Mouse (Mus musculus) forebrain, embryonic 16.5 days (tissue): Measurements from ENCODE around the gene Pibf1. TPM values are rescaled to one million over a fixed set of nuclear protein-coding genes. Genes with fewer than 3 reads are reported as not detected.

Experiments used
- ATAC-seq: fragments of 200-750 bp; cut with Nextera tagmentation; 2 replicates; pipeline ENCODE4 v1.8.0; 2017; ENCODE audit warnings: mild to moderate bottlenecking, moderate library complexity
- H3K27ac ChIP-seq: fragments of 300-500 bp; sonication (generic); 2 replicates; pipeline ENCODE4 v1.5.1; 2014; ENCODE audit warnings: low read length, control low read depth
- H3K27me3 ChIP-seq: fragments of 300-500 bp; sonication (generic); replicated peaks from 2 replicates; pipeline ENCODE4 v1.6.1; 2014; ENCODE audit warnings: low read length; ENCODE audit not compliant: control insufficient read depth, insufficient read depth
- H3K36me3 ChIP-seq: fragments of 300-500 bp; sonication (generic); 2 replicates; pipeline ENCODE4 v1.6.1; 2014; ENCODE audit not compliant: control insufficient read depth, insufficient read depth
- H3K4me1 ChIP-seq: fragments of 300-500 bp; sonication (generic); replicated peaks from 2 replicates; pipeline ENCODE4 v1.6.1; 2014; ENCODE audit warnings: low read length; ENCODE audit not compliant: control insufficient read depth, insufficient read depth
- H3K4me2 ChIP-seq: fragments of 300-500 bp; sonication (generic); 2 replicates; pipeline ENCODE4 v1.6.1; 2014; ENCODE audit warnings: mild to moderate bottlenecking, low read length, control low read depth
- H3K4me3 ChIP-seq: fragments of 300-500 bp; sonication (generic); replicated peaks from 2 replicates; pipeline ENCODE4 v1.5.1; 2014; ENCODE audit warnings: mild to moderate bottlenecking, low read length, control low read depth
- H3K9ac ChIP-seq: fragments of 300-500 bp; sonication (generic); replicated peaks from 2 replicates; pipeline ENCODE4 v1.6.1; 2014; ENCODE audit warnings: low read depth, low read length, control low read depth
- H3K9me3 ChIP-seq: fragments of 300-500 bp; sonication (generic); 2 replicates; pipeline ENCODE4 v1.6.1; 2016; ENCODE audit warnings: low read length; ENCODE audit not compliant: control insufficient read depth
- WGBS: fragments of 180-500 bp; shearing (Covaris S2); extraction: QIAGEN DNeasy Blood & Tissue Kit; methylation state at CpG from one replicate; pipeline ENCODE4 v1.1.7; 2014; 5-methylcytosine and 5-hydroxymethylcytosine counted together
- polyA plus RNA-seq: library from polyadenylated mRNA; unstranded; fragments of >200 nt; fragmentation: Nextera tagmentation; extraction: Ambion mirVana; gene quantifications from 2 replicates; pipeline ENCODE4 v1.2.1, GENCODE M21; 2015

The Pibf1 gene
- polyA plus RNA-seq, 1 experiment from 2014 or later, result 22.8 TPM

DNA sequence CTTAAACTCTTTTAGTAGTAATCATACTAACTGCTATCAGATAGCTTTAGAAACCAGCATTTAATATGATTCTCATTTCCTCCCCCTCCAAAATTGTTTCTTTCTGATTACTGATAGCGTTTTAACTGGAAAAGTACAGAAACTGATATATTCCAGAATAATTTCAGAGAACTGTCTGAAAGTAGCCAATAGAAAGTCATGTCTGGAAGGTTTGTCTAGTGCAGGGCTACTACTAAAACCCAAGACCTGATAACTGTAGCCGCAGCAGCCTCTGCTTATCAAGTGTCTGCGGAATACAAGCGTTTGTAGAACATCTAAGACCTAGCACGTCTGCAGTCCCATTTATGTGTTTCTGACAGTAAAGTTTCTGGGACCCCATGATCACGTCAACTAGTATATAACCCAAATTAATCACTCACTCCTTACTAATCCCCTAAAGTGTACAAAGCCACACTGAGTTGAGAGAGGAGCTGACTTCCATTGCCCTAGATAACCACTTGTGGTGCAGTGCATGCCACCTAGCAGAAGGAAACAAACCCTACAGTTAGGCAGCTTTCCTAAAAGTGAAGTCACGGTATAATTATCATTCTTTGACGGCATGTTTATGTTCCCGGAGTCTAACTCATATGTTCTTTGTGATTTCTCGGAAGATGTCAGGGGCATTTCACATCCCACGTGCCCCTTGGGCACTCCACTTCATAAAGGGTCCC lies 130.0 kb downstream of the Pibf1 start:
- H3K36me3 ChIP-seq, result no peaks in the 10 kb centered on the region
- H3K9ac ChIP-seq, result no peak overlapping the region
- no peaks in the 10 kb centered on the region for H3K9me3 ChIP-seq
- H3K4me2 ChIP-seq, result no peak overlapping the region
- H3K27me3 ChIP-seq, result no peaks in the 10 kb centered on the region
- ATAC-seq, result no peak
- H3K4me1 ChIP-seq, result no peaks in the 10 kb centered on the region
- H3K4me3 ChIP-seq, result no peak overlapping the region
- WGBS, result 92% methylated on average over 11 of the region's 11 CpGs
- H3K27ac ChIP-seq, result no peak overlapping the region

DNA sequence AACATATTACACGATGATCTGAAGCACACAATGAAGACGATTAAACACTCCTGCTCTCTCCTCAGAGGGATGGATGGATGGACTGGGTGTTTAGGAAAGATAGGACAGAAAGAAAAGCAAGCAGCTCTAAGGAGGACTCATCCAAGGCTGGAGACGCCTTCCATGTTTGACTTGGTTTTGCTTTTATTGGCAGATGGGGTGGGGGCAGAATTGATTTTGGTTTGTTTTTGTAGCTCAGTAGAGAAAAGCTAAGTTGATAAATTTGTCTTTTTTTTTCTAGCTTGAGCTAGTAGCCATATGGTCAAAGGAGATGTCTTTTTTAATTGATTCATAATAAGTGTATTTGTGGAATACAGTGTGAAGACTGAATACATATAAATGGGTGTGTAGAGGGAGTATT lies 133.8 kb downstream of the Pibf1 start:
- WGBS, result 94% methylated on average over 3 of the region's 3 CpGs

DNA sequence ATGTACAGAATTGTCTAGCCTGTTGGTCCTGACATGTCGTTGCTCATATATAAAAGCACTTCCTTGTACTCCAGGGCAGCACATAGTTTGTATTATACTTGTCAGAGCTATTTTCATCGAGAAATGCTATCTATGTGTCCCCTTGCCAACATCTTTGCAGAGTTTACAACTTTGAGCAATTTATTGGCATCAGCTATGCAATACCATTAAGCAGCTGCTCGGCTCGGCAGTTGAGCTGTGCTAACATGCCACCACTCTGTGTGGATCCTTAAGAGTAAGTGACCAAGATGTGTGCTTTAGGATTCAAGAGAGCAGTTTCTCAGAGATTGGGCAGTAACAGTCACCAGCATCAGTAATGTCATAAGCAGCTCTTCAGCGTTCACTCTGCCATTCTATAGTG lies 137.9 kb downstream of the Pibf1 start:
- Histone ChIP-seq H3K9me3 (no peaks in the 10 kb centered on the region), H3K27me3 (no peaks in the 10 kb centered on the region), H3K4me1 (no peaks in the 10 kb centered on the region), H3K4me3 (no peak overlapping the region), H3K9ac (no peak overlapping the region), H3K4me2 (no peak overlapping the region), H3K36me3 (no peaks in the 10 kb centered on the region), H3K27ac (no peak overlapping the region)
- ATAC-seq, result no peak
- WGBS, result 75% methylated on average over 5 of the region's 5 CpGs

More for the DNA sequence above, 133.8 kb downstream of the Pibf1 start:
- H3K36me3 ChIP-seq, result no peaks in the 10 kb centered on the region
- no peak overlapping the region for H3K9ac ChIP-seq
- H3K27ac ChIP-seq, result no peak overlapping the region
- no peaks in the 10 kb centered on the region for H3K9me3 ChIP-seq
- no peaks in the 10 kb centered on the region for H3K27me3 ChIP-seq
- no peak overlapping the region for H3K4me3 ChIP-seq
- no peaks in the 10 kb centered on the region for H3K4me1 ChIP-seq
- no peak for ATAC-seq
- no peak overlapping the region for H3K4me2 ChIP-seq

DNA sequence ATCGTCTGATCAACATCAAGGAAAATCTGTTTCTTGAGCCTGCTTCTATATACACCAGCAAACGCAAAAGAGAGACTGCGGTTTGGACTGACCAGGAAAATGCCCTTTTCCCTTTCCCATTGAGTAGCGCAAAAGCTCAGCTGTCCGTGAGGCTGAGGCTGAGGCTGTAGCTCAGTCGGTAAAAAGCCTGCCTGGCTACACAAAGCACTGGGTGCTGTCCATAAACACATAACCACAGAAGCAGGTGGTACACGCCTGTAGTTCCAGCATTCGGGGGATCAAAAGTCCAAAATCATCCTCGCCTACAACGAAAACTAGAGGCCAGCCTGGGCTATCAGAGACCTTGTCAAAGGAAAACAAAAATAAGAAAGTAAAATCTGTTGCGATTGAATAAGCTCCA lies 141.3 kb downstream of the Pibf1 start:
- Histone ChIP-seq H3K36me3 (0 out of 2 replicates have a peak, but pooled peaks cover 2% of the 10 kb centered on the region), H3K9me3 (no peaks in the 10 kb centered on the region), H3K9ac (no peak overlapping the region), H3K4me3 (no peak overlapping the region), H3K27me3 (no peaks in the 10 kb centered on the region), H3K4me1 (no peaks in the 10 kb centered on the region), H3K27ac (no peak overlapping the region), H3K4me2 (no peak overlapping the region)
- no peak for ATAC-seq
- 75% methylated on average over 11 of the region's 11 CpGs for WGBS

DNA sequence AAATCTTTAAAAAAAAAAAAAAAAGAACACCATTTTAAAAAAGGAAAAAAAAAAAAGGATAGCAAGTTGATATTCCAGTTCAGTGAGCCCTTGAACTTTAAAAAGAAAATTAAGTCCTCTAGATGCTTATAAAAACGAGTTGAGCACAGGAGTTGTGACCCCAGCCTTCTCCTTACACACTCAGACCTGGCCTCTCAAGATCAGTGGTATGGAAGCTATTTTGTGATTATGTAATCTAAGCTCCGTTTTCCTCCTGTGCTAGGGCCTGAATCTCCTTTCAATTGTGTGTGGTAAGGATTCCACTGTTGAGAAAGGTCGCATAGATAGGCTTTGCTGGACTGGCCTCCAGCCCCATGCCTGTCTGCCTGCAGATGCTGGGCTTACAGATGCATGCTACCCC lies 145.3 kb downstream of the Pibf1 start:
- WGBS, result 72% methylated on average over 3 of the region's 3 CpGs
- no peak overlapping the region for H3K4me2 ChIP-seq
- ATAC-seq, result no peak
- no peaks in the 10 kb centered on the region for H3K4me1 ChIP-seq
- H3K27me3 ChIP-seq, result no peaks in the 10 kb centered on the region
- no peak overlapping the region for H3K9ac ChIP-seq
- no peak overlapping the region for H3K27ac ChIP-seq
- H3K9me3 ChIP-seq, result no peaks in the 10 kb centered on the region
- 0 out of 2 replicates have a peak, but pooled peaks cover 2% of the 10 kb centered on the region for H3K36me3 ChIP-seq
- no peak overlapping the region for H3K4me3 ChIP-seq

DNA sequence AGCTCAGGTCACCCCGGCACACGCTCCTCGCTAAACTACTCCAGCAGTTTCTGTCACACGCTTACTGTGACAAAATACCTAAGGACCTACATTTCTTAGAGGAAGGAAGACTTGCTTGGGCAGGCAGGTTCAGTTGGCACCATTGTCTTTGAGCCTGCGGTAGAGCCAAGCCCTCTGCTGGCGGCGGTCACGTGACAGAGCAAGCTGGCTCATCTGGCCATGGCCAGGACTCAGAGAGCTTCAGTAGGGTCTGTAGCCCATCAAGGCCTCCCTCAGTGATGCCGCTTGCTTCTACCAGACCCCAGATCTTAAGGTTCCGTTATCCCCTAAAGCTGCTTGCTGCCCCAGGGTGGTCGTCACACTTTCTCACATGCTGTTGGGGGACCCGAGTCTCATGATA lies 162.8 kb downstream of the Pibf1 start:
- Histone ChIP-seq H3K27me3 (no peaks in the 10 kb centered on the region), H3K36me3 (no peaks in the 10 kb centered on the region), H3K9ac (no peak overlapping the region), H3K4me1 (no peaks in the 10 kb centered on the region), H3K4me2 (no peak overlapping the region), H3K9me3 (no peaks in the 10 kb centered on the region), H3K4me3 (no peak overlapping the region), H3K27ac (no peak overlapping the region)
- ATAC-seq, result no peak
- WGBS, result 93% methylated on average over 12 of the region's 12 CpGs

DNA sequence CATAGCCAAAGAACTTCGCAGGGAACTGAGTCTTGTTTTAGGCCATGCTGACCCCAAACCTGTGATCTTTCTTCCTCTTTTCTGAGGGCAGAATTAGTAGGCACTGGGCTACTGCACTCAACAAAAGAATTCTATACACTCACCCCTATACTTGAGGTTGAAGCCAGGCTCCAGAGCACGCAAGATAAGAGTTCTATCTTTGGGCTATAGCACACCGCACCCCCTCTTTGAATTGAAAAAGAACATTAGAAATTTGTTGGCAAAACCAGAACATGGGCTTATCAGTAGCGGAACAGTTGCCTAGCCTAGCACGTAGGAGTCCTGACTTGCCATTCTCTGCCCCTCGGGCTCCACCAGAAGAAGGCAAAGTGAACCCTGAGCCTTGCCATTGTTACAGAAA lies 164.6 kb downstream of the Pibf1 start:
- no peak overlapping the region for H3K4me3 ChIP-seq
- no peaks in the 10 kb centered on the region for H3K36me3 ChIP-seq
- no peaks in the 10 kb centered on the region for H3K9me3 ChIP-seq
- H3K4me1 ChIP-seq, result no peaks in the 10 kb centered on the region
- no peak overlapping the region for H3K9ac ChIP-seq
- no peaks in the 10 kb centered on the region for H3K27me3 ChIP-seq
- 93% methylated on average over 6 of the region's 6 CpGs for WGBS
- no peak for ATAC-seq
- no peak overlapping the region for H3K4me2 ChIP-seq
- H3K27ac ChIP-seq, result no peak overlapping the region

DNA sequence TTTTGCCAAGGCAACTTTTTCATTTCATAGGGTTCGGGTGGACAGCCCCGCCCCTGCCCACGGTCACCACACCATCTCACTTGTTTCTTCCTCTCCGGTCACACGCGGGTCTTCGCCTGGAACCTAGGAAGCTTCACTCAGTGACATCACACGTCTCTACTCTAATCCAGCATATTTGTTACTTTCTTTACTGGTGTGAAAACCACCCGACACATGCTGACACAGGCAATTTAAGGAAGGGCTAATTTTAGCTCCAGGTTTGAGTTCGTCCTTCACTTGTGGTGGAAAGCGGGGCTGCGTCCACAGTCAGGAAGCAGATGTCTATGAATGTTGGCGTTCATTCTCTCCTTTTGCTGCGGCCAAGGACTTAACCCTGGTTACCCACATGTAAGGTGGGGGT lies 166.6 kb downstream of the Pibf1 start:
- H3K4me1 ChIP-seq, result no peaks in the 10 kb centered on the region
- no peak overlapping the region for H3K27ac ChIP-seq
- H3K27me3 ChIP-seq, result no peaks in the 10 kb centered on the region
- H3K4me3 ChIP-seq, result no peak overlapping the region
- no peak overlapping the region for H3K4me2 ChIP-seq
- 95% methylated on average over 14 of the region's 14 CpGs for WGBS
- no peak overlapping the region for H3K9ac ChIP-seq
- H3K9me3 ChIP-seq, result no peaks in the 10 kb centered on the region
- H3K36me3 ChIP-seq, result no peaks in the 10 kb centered on the region
- ATAC-seq, result no peak

DNA sequence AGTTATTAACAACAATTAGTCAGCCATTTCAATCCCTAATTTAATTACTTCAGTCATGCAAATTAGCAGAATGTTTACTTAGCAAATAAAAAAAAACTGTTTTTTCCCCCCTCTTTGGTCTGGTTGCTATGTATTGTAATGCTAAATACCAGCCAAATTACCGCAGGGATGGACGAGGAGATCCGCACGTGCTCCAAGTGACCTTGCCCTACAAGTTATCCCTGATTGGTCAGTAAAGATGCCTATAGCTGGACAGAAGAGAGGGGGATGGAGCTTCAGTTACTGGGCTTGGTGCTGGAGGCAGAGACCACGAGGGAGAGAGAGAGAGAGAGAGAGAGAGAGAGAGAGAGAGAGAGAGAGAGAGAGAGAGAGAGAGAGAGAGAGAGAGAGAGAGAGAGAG lies 167.5 kb downstream of the Pibf1 start:
- no peak for ATAC-seq
- WGBS, result 52% methylated on average over 5 of the region's 5 CpGs

DNA sequence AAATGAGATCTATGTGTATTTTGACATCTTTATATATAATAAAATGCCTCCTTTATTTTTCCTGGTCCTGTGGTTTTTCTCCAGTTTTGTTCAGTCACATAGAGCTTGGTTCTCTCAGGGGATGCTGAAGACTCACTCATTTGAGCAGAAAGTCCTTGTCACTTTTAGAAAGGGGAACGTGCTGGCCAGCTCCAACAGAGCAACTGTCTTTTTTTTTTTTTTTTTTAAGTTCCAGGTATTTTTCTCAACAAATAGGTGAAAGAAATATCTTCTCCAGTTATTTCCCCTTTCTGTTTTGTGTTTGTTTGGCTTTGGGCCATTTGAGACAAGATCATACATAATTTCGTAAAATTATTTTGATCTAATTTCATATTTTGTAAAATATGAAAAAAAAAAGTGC lies 174.8 kb downstream of the Pibf1 start:
- WGBS, result 79% methylated on average over 2 of the region's 2 CpGs
- H3K9me3 ChIP-seq, result no peaks in the 10 kb centered on the region

More for the DNA sequence above, 167.5 kb downstream of the Pibf1 start:
- no peak overlapping the region for H3K4me3 ChIP-seq
- no peak overlapping the region for H3K4me2 ChIP-seq
- no peak overlapping the region for H3K27ac ChIP-seq
- no peaks in the 10 kb centered on the region for H3K36me3 ChIP-seq
- H3K4me1 ChIP-seq, result no peaks in the 10 kb centered on the region
- no peaks in the 10 kb centered on the region for H3K9me3 ChIP-seq
- H3K9ac ChIP-seq, result no peak overlapping the region
- no peaks in the 10 kb centered on the region for H3K27me3 ChIP-seq

More for the DNA sequence above, 174.8 kb downstream of the Pibf1 start:
- Histone ChIP-seq H3K4me3 (no peak overlapping the region), H3K27me3 (no peaks in the 10 kb centered on the region), H3K27ac (no peak overlapping the region), H3K4me2 (no peak overlapping the region), H3K4me1 (0 out of 2 replicates have a peak, but pooled peaks cover 3% of the 10 kb centered on the region), H3K36me3 (no peaks in the 10 kb centered on the region), H3K9ac (no peak overlapping the region)
- no peak for ATAC-seq
